ENCODE assay signal across 28 mouse cellular contexts in genomic region chr13:99377055-99377454, GRCm38 (mm10).
"Had no signal": no experiment of that assay in that cellular context is flagged by ENCODE, and none has a peak within 500 bp of the region (broad histone marks: within the 10 kb centered on the region; RNA-seq: fewer than 3 reads in every experiment).

No protein-coding gene starts in this region.

- H3K4me2 ChIP-seq: embryonic facial prominence, embryonic 12.5 days; embryonic facial prominence, embryonic 13.5 days; embryonic facial prominence, embryonic 15.5 days; forebrain, embryonic 12.5 days; forebrain, embryonic 13.5 days; forebrain, embryonic 15.5 days had no signal

- H3K4me3 ChIP-seq: embryonic facial prominence, embryonic 10.5 days; embryonic facial prominence, embryonic 12.5 days; embryonic facial prominence, embryonic 13.5 days; embryonic facial prominence, embryonic 15.5 days; erythroblast, embryonic 14.5 days; forebrain, embryonic 10.5 days; forebrain, embryonic 12.5 days; forebrain, embryonic 13.5 days; forebrain, embryonic 15.5 days; gastrocnemius, adult 2 months; heart, adult 2 months had no signal

- H3K9me3 ChIP-seq: embryonic facial prominence, embryonic 10.5 days; embryonic facial prominence, embryonic 12.5 days; embryonic facial prominence, embryonic 13.5 days; embryonic facial prominence, embryonic 15.5 days; forebrain, embryonic 10.5 days; forebrain, embryonic 12.5 days; forebrain, embryonic 13.5 days; forebrain, embryonic 15.5 days had no signal

- H3K27me3 ChIP-seq: embryonic facial prominence, embryonic 12.5 days; embryonic facial prominence, embryonic 13.5 days; embryonic facial prominence, embryonic 15.5 days; forebrain, embryonic 12.5 days; forebrain, embryonic 13.5 days; forebrain, embryonic 15.5 days had no signal

- ATAC-seq: forebrain, embryonic 13.5 days; forebrain, embryonic 14.5 days; forebrain, embryonic 15.5 days; forebrain, embryonic 16.5 days; forebrain, postnatal 0 days had no signal

- H3K36me3 ChIP-seq: forebrain, embryonic 12.5 days; forebrain, embryonic 15.5 days had no signal

- H3K27ac ChIP-seq: embryonic facial prominence, embryonic 10.5 days; embryonic facial prominence, embryonic 12.5 days; embryonic facial prominence, embryonic 13.5 days; embryonic facial prominence, embryonic 15.5 days; forebrain, embryonic 10.5 days; forebrain, embryonic 12.5 days; forebrain, embryonic 13.5 days; forebrain, embryonic 15.5 days; gastrocnemius, adult 2 months; heart, adult 2 months had no signal

- DNase-seq: cerebellum, adult 2 months; cerebellum, adult 8-10 months; cerebellum, adult 9-10 months; cerebellum, adult 9-11 months; cerebellum, postnatal 10 days; cerebellum, postnatal 14 days; cerebellum, postnatal 25 days; cerebellum, postnatal 36 days; embryo, embryonic 11 days; forebrain, postnatal 0 days; gastrocnemius, adult 2 months; gastrocnemius, postnatal 10 days; gastrocnemius, postnatal 14 days; gastrocnemius, postnatal 25 days; gastrocnemius, postnatal 36 days; heart, adult 18-20 months; heart, adult 2 months had no signal

- H3K9ac ChIP-seq: embryonic facial prominence, embryonic 12.5 days; embryonic facial prominence, embryonic 13.5 days; embryonic facial prominence, embryonic 15.5 days; forebrain, embryonic 12.5 days; forebrain, embryonic 13.5 days; forebrain, embryonic 15.5 days; forebrain, postnatal 0 days had no signal
